Mouse (Mus musculus): Measurements from ENCODE around the gene Snx25.
"Not testable (repeated sequence)": the region's sequence is repeated elsewhere in the genome, so short reads cannot be mapped to it uniquely, and the experiment has no call there.

Snx25 gene

DNA sequence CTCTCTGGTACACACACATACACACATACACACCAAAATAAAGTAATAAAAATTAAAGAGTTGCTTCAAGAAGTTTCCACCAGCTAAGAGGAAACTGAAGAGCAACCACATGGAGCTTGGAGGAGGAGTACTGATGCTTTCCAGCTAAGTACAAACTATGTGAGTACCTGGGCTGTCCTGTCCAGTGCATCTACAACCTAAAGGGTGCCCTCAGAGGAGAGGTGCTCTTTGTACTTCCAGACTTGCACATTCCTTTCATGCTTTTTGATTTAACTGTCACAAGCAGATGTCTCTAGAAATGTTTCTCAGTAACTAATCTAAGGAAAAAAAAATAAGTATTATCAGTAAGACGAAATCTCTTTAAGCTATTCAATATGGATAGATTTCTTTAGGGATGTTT, 14.6 kb downstream of the Snx25 start:
- DNase-seq (ENCODE audit: low spot score), result no peak

- not testable (repeated sequence) for DNase-seq (ENCODE audit: low spot score)
Observed at GRCm38 (mm10) chr8:46135546-46135945, 16.4 kb downstream of the Snx25 start.

GRCm38 (mm10) chr8:46130426-46130825, 21.5 kb downstream of the Snx25 start:
- DNase-seq (ENCODE audit: low spot score), result no peak

DNA sequence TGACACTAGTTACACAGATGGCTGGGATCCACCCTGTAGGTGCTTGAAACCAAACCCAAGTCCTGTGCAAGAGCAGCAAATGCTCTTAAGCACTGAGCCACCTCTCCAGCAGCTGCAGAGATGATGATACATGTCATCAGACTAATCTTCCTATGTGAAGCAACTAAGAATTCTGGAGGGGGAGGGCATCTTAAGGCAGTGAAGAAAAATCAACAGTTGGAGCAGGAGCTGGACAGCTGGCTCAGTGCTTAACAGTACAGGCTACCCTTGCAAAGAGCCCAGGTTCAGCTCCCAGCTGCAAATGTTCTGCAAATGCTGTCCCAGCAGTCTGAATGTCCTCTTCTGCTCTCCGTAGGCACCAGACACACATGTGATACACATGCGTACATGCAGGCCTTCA, 29.5 kb downstream of the Snx25 start:
- no peak for DNase-seq (ENCODE audit: low spot score)

- DNase-seq (ENCODE audit: low spot score), result no peak
Observed at GRCm38 (mm10) chr8:46119176-46119575, 32.8 kb downstream of the Snx25 start.

- no peak for DNase-seq (ENCODE audit: low spot score)
Observed at GRCm38 (mm10) chr8:46117172-46117571, 34.8 kb downstream of the Snx25 start.

- not testable (repeated sequence) for DNase-seq (ENCODE audit: low spot score)
Observed at GRCm38 (mm10) chr8:46113421-46114170, 38.4 kb downstream of the Snx25 start.

GRCm38 (mm10) chr8:46107690-46108089, 44.3 kb downstream of the Snx25 start:
- no peak for DNase-seq (ENCODE audit: low spot score)

- DNase-seq (ENCODE audit: low spot score), result no peak
Observed at GRCm38 (mm10) chr8:46103434-46103833, 48.5 kb downstream of the Snx25 start.

DNA sequence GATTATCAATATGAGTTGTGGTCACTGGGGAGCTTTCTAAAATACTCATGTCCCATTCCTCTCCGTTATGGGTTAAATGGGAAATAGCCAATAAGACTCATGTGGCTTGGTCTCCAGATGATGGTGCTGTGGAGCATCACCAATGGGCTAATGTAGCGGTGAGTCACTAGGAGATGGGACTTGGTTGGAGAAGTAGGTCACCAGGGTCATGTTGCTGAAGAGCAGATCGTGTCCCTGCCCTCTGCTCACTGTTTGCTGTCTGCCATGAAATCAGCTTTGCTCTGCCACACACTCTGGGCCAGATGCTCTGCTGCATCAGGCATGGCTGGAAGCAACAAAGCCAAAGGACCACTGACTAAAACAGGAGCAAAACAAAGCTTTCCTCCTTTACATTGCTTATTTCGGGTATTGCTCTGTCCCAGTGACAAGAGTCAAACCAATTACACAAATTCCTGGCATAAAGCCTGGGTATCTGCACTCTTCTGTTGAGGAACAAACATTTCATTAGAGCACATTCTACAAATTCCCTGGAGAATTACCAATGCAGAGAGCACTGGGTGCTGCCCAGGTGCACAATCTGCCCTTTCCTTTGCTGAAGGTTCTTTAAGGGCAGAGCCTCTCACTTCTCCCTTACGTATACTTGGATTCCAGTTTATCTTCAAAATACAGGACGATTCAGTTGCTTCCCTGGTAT, 59.1 kb downstream of the Snx25 start:
- no peak for DNase-seq (ENCODE audit: low spot score)

- no peak for DNase-seq (ENCODE audit: low spot score)
Observed at GRCm38 (mm10) chr8:46083141-46083540, 68.8 kb downstream of the Snx25 start.

GRCm38 (mm10) chr8:46081030-46081429, 70.9 kb downstream of the Snx25 start:
- no peak for DNase-seq (ENCODE audit: low spot score)

DNA sequence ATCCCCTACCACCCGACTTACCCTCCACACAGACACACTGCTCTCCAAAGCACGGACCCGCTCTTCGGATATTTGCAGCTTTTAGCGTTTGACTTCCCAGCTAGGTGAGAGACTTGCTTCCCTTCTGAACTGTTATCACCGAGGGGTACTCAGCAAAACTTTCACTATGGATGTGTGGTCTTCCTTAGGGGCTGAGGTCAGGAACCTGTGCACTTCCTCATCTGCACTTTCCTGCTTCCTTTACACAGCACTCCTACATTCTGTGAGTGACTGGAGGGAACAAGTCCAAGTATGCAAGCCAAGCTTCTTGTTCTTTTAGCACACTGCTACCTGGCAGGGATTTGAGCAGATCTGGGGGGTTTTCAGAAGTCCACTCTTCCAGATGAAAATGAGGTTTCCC, 73.1 kb downstream of the Snx25 start:
- DNase-seq (ENCODE audit: low spot score), result no peak

DNA sequence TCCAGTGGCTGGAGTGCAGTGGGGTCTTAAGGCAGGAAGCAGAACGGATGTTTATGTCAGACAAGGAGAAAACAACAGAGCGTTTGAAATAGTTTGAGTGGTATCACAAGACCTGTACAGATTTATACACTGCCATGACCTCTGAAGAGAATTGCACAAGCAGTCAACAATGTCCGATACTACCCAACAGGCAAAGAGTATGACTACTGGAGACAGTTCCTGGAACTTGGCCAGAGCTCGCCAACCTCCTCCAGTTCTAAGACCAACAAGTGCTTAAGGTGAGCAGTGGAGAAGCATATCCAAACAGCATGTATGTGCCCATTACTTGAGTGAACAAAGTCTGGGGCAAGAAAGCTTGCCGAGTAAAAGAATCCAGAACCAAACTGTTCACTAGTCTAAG, 76.7 kb downstream of the Snx25 start:
- no peak for DNase-seq (ENCODE audit: low spot score)

GRCm38 (mm10) chr8:46073540-46074140, 78.3 kb downstream of the Snx25 start:
- DNase-seq (ENCODE audit: low spot score), result no peak

DNA sequence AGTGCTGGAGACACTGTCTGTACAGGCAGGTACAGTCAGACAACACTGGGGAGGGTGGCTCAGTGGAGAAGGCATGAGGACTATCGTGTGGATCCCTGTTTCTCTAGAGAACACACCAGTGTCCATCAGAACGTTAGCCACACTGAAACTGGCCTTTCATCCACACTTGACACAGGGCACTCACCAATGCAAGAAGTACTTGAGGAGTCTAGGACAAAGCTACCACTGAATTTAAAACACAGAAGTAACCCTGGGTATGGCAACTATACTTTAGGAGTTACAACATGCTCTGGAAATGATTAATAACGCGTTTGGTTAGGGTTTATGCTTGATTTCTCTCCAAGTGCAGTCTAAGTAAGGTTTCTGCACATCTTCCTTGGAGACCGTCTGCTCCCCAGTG, 79.2 kb downstream of the Snx25 start:
- DNase-seq (ENCODE audit: low spot score), result no peak

- DNase-seq (ENCODE audit: low spot score), result no peak
Observed at GRCm38 (mm10) chr8:46040260-46040659, 111.7 kb downstream of the Snx25 start.

- DNase-seq (ENCODE audit: low spot score), result no peak
Observed at GRCm38 (mm10) chr8:46039666-46040065, 112.3 kb downstream of the Snx25 start.

DNA sequence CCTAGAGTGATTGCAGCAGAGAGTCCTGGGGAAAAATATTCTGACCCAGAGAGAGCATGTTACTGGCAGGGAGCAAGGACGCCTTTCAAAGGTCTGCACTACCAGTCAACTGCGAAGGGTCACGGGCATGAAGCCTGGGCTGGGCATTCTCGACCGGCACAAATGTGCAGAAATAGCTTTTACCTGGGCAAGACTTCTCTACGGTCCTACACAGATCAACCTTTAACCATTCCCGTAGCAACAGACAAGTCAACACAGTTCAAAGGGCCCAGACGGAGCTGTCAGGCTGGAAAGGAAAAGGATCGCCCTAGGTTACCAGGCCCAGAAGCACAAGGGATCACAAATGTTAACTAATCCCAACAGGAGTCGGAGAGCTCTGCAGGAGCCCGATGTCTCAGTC, 115.7 kb downstream of the Snx25 start:
- no peak for DNase-seq (ENCODE audit: low spot score)

DNA sequence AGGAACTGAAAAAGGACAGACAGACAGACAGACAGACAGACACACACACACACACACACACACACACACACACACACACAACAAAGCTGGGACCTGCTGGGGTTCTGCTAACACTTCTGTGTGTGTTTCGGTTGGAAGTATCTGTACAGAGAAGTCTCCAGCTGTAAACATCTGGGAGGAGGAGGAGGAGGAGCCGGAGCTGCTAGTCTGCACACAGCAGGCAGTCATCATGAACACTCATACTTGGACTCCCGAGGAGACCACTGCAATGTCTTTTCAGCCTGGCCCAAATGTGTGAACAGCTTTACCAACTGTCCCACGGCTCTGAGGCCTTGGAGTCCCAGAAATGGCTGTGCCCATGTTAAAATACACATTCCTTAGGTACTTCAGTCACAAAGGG, 127.6 kb downstream of the Snx25 start:
- DNase-seq (ENCODE audit: low spot score), result no peak

GRCm38 (mm10) chr8:46022758-46023157, 129.2 kb downstream of the Snx25 start:
- no peak for DNase-seq (ENCODE audit: low spot score)

DNA sequence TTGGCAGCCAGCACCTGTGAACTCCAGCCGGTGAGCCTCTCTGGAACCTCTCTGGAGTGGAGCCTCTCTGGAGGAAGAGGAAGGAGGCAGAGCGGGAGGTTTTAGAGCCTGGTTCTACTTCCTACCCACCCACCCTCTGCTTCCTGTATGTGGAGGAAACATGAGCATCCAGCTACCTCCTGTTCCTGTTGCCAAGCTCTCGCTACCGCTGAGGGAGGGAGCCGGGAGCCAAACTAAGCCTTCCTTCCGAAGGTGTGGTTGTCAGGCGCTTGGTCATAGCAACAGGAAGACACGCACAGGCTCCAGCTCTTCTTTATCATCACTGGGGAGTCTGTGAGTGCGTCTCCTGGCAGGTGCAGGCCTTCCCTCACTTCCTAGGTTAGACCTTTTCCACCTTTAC, 129.8 kb downstream of the Snx25 start:
- DNase-seq (ENCODE audit: low spot score), result no peak
